Mouse (Mus musculus): ENCODE measurements at regions not wholly inside any gene's neighbourhood (a gene's known extent, or its start where the extent isn't known, plus 50 kb on each side); places are given as distances from the start of the nearest gene placed in this dataset.

GRCm38 (mm10) chr6:94957990-94958389 is 159.1 kb upstream of the Kbtbd8 start:
- DNase-seq (ENCODE audit: low read depth, low spot score), result no peak

- DNase-seq (ENCODE audit: low read depth, low spot score), result no peak
These were observed 159.8 kb upstream of the Kbtbd8 start for GRCm38 (mm10) chr6:94957172-94957668.

DNA sequence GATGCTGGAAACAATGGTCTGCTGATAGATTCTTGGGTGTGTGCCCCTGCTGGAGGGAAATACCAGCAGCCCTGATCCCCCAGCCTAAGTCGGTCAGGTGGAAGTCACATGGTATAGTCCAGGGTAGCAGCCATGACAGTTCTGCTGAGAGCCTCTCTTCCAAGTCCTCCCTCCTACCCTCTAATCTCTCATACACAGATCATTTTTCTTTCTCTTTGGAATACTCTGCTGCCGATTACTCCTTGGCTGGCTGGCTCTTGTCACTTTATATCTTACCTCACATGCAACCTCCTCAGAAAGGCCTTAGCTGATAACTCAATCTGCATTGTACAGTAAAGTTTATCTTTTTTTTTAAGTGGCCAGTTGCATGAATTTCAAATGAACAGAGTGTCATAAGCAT is 162.5 kb upstream of the Kbtbd8 start:
- no peak for DNase-seq (ENCODE audit: low read depth, low spot score)

DNA sequence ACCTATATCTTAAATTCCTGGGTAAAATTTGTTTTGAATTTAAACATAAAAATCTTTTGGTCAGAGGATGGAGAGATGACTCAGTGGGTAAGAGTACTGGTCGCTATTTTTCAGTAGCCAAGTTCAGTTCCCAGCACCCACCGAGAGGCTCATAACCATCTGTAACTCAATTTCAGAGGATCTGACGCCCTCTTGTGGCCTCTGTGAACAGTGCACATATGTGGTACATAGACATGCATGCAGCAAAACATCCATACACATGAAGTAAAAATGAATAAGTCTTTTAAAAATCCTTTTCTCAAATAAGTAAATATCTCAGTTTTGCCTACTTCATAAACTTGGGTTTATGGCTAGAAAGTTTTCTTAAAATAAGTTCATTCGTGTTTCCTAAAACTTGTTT is 163.4 kb upstream of the Kbtbd8 start:
- no peak for DNase-seq (ENCODE audit: low read depth, low spot score)

- DNase-seq (ENCODE audit: low read depth, low spot score), result no peak
These were observed 164.9 kb upstream of the Kbtbd8 start for GRCm38 (mm10) chr6:94951971-94952768.

- no peak for DNase-seq (ENCODE audit: low read depth, low spot score)
These were observed 166.1 kb upstream of the Kbtbd8 start for GRCm38 (mm10) chr6:94950944-94951343.

DNA sequence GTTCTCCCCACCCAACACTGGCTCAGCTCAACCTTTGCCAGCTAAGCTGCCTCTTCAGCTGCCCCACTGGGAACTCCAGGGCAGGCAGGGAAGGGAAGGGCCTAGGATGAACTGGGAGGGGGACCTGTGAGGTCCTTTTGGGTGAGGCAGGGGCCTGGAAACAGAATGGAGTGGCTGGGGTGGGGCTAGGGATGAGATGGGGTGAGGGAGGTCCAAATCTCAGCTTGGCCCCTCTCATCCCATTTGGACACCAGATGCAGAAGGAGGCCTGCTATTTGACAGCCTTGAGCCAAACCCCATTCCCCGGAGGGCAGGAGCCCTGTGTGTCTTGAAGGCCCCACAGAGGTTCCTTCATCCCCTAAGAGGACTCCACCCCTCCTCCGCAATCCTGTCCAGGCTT is 166.7 kb upstream of the Kbtbd8 start:
- DNase-seq (ENCODE audit: low read depth, low spot score), result no peak

DNA sequence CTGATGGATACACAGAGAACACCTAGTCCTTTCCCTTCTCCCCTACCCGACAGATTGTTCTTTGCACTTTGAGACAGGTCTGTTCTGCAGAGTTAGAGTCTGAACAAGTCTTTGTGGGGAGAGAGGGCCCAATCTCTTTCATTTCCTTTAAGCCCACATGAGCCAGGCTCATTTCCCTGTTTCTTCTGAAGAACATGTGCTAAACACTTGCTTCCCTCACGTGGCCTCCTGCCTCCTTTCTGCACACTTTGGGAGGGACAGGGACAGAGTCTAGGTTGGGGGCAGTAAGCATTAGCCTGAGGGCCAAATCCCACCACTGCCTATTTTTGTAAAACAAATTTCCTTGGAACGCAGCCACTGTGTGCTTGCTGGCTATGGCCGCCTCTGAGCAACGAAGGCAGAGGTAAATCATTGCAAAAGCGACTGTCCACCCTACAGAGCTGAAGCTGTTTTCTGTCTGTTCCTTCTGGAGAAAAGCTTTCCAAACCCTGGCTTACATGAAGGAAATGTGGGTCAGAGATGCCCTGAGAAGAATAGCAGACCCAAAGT is 170.6 kb upstream of the Kbtbd8 start:
- no peak for DNase-seq (ENCODE audit: low read depth, low spot score)

GRCm38 (mm10) chr6:94945715-94946114 is 171.3 kb upstream of the Kbtbd8 start:
- no peak for DNase-seq (ENCODE audit: low read depth, low spot score)

DNA sequence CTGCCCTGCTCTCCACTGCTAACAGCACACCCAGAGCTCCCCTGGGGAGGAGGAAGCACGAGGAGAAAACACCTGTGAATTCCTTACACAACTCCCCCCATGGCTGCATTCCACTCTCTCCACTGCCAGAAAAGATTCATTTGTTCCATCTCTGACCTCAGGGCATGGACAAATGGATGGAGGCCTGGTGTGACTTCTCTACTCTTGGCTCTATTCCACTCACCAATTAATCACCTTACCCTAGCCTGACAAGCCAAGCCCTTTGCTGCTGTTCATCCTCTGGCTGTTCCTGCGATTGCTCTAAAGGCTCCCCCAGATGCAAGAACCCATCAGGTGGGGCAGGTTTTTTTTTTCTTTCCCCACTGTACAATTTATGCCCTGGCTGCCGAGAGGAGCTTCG is 172.8 kb upstream of the Kbtbd8 start:
- DNase-seq (ENCODE audit: low read depth, low spot score), result no peak

- no peak for DNase-seq (ENCODE audit: low read depth, low spot score)
These were observed 178.1 kb upstream of the Kbtbd8 start for GRCm38 (mm10) chr6:94938949-94939348.

DNA sequence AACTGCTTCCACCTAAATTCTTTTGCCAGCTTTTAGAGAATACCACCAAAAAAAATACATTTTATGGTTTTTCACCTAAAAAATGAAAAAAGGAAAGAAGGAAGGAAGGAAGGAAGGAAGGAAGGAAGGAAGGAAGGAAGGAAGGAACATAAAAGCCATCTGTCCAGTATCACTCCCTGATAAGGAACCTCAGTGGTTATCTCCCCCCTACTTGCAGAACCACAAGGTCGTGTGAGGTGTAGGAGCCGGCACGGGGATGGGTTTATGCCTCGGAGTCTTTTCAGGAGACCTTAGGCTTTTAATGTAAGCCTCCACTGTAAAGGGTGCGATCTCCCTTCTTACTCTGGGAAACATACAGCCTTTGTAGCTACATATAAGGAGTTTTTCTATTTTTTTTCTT is 180.8 kb upstream of the Kbtbd8 start:
- no peak for DNase-seq (ENCODE audit: low read depth, low spot score)

DNA sequence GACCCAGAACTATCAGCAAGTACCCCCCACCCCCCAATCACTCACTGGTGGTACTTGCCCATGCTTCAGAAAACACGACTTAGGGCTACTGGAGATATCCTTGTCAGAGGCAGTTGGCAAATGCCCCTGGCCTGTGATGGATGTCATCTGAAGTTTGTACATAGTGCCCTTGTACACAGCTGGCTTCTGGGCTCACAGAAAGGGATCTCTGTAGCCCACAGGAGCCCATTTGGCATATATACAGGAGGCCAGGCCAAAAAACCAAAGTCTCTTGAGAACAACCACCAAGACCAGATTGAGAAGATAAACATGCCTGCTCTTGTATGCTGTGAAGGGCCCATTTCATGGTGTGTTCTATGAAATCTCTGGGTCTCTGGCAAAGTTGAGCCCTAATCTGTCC is 181.3 kb upstream of the Kbtbd8 start:
- no peak for DNase-seq (ENCODE audit: low read depth, low spot score)

DNA sequence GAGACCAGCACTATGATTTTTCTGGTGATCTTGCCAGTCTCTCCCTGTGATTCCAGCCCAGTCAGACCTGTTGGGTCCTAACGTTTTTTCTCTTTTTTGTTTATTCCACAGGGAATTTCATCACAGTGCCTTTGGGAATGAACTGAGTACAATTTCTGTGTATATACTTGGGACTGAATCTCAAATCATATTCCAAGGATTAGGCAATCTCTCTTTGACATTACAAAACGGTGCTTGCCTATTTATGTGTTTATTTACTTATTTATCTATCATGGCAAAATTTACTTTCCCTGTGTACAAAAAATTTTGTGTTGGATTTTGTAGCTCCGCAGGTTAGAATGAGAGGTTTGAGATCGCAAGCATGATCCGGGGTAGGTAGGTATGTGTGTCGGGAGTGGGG is 189.2 kb upstream of the Kbtbd8 start:
- DNase-seq (ENCODE audit: low read depth, low spot score), result no peak

DNA sequence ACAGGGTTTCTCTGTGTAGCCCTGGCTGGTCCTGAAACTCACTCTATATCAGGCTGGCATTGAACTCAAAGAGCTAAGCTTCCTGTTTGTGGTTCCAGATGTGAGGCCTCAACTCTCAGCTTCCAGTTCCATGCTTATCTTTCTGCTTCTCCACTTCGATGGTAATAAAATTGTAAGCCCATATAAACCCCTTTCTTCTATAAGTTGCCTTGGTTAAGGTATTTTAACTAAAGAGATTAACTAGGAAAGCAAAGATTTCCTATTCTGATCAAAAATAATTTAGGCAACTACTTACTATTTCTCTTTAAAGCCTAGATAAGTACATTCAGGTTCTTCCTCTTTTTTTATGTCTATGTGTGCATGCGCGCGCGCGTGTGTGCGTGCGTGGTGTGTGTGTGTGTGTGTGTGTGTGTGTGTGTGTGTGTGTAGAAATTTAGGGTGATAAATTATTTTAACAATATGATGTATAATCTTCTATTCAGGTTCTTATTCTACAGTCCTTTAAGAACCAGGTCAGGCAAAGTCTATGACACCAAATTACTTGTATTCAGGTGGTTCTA is 190.3 kb upstream of the Kbtbd8 start:
- DNase-seq (ENCODE audit: low read depth, low spot score), result no peak

DNA sequence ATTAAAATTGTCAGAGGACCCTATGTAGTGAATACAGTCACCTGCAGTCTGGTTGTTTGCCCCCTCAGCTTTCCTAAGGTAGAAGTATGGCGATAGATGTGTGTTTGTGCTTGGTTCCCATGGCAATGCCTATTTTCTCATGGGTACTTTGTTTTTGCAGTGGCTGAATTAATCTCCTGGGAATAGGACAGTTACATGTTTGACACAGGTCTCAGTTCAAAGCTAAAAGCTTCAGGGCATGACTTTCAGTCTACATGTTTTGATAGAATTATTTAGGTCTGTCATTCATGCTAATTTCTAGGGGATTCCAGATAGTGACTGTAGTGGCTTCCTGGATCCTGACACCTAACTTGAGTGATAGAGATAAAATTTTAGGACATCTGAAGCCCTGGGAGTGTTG is 191.6 kb upstream of the Kbtbd8 start:
- no peak for DNase-seq (ENCODE audit: low read depth, low spot score)

DNA sequence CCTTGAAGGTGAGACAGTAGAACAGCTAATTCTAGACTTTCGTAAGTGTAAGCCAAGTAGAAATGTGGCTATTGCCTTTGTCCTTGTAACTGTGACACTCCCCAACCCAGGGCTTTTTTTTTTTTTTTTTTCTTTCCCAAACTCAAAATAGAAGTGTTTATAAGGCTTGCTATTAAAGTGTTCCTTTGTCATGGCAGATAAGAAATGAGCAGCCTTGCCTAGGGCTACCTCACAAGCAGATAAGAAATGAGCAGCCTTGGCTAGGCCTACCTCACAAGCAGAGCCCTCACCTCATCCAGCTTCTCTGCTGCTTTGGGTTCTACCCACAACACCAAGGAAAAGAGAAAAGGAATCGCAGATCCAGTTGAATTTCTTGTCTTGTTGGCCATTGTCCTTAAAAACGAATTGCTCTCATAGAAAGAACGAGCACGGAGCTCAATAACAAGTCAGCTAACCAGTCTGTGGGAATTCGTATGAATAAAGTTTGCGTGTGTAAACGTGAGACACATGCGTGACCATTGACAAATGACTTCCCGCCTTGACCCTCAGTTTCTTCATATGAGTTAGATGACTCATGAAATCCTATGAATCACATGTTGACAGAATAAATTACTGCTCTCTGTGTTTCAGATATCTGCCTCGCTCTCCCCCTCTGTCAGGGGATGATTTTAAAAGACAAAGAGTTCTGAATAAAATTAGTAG is 192.6 kb upstream of the Kbtbd8 start:
- no peak for DNase-seq (ENCODE audit: low read depth, low spot score)

GRCm38 (mm10) chr6:94921741-94922140 is 195.3 kb upstream of the Kbtbd8 start:
- DNase-seq (ENCODE audit: low read depth, low spot score), result no peak

- DNase-seq (ENCODE audit: low read depth, low spot score), result no peak
These were observed 196.3 kb upstream of the Kbtbd8 start for GRCm38 (mm10) chr6:94920770-94921169.

- DNase-seq (ENCODE audit: low read depth, low spot score), result no peak
These were observed 197.8 kb upstream of the Kbtbd8 start for GRCm38 (mm10) chr6:94919194-94919743.

- no peak for DNase-seq (ENCODE audit: low read depth, low spot score)
These were observed 201.0 kb upstream of the Kbtbd8 start for GRCm38 (mm10) chr6:94915842-94916620.

Measured in telencephalon, adult 2 months (tissue).